9 mouse cellular contexts compared by ENCODE assay signal in genomic region chr14:103898689-103899088, GRCm38 (mm10). TPM values are rescaled to one million over a fixed set of nuclear protein-coding genes. Genes with fewer than 3 reads are reported as not detected.
DNase-seq lines count a peak whose midpoint lies in the region; ATAC-seq and TF ChIP-seq lines count a peak whose summit lies in the region.
"Had no signal": no experiment of that assay in that cellular context is flagged by ENCODE, and none has a peak within 500 bp of the region (broad histone marks: within the 10 kb centered on the region; RNA-seq: fewer than 3 reads in every experiment).

No protein-coding gene starts in this region.

- peak; percentile 5 to 19 for DNase-seq in cerebellum, postnatal 4 days (ENCODE audit: low spot score in 2 of 2)
- no peak for DNase-seq in cerebellum, adult 18-20 months
- peak; percentile 77 for DNase-seq in brain, embryonic 14.5 days (ENCODE audit: low read depth)
- DNase-seq in spleen, postnatal 14 days (ENCODE audit: low spot score in 2 of 2), result no peak

- no peak for ATAC-seq in heart, embryonic 14.5 days (ENCODE audit: insufficient number of reproducible peaks, insufficient read depth, low FRiP score, low read depth)
- no peak for ATAC-seq in limb, embryonic 15.5 days (ENCODE audit: insufficient number of reproducible peaks, low FRiP score, low TSS enrichment, low read depth)
- ATAC-seq in neural tube, embryonic 13.5 days (ENCODE audit: low read depth), result peak; percentile 90
- no peak for ATAC-seq in CD4-positive, CD25-positive, alpha-beta regulatory T cell, adult 4 months

- 39% methylated on average over 9 of the region's 9 CpGs for WGBS in heart, embryonic 14.5 days
- 19% methylated on average over 9 of the region's 9 CpGs for WGBS in limb, embryonic 15.5 days
- 5% methylated on average over 9 of the region's 9 CpGs for WGBS in neural tube, embryonic 13.5 days

- H3K4me2 ChIP-seq in heart, embryonic 14.5 days (ENCODE audit: low read length), result peak overlapping the region; percentile 62
- H3K4me2 ChIP-seq in limb, embryonic 15.5 days, result peak overlapping the region; percentile 41
- peak overlapping the region; percentile 58 for H3K4me2 ChIP-seq in neural tube, embryonic 13.5 days

- no peaks in the 10 kb centered on the region for H3K36me3 ChIP-seq in heart, embryonic 14.5 days (ENCODE audit: control insufficient read depth, insufficient read depth, low read length)
- no peaks in the 10 kb centered on the region for H3K36me3 ChIP-seq in limb, embryonic 15.5 days
- H3K36me3 ChIP-seq in neural tube, embryonic 13.5 days, result no peaks in the 10 kb centered on the region

- H3K4me3 ChIP-seq in heart, embryonic 14.5 days (ENCODE audit: control insufficient read depth in 1 of 2, insufficient read depth in 1 of 2, low read depth in 1 of 2, low read length in 2 of 2), result peak overlapping the region; percentile 28 to 31; a peak in 3 of 4 replicates
- H3K4me3 ChIP-seq in limb, embryonic 15.5 days, result peak overlapping the region; percentile 22
- peak overlapping the region; percentile 28 for H3K4me3 ChIP-seq in neural tube, embryonic 13.5 days

- no peaks in the 10 kb centered on the region for H3K9me3 ChIP-seq in heart, embryonic 14.5 days (ENCODE audit: control insufficient read depth, low read length)
- H3K9me3 ChIP-seq in limb, embryonic 15.5 days, result no peaks in the 10 kb centered on the region
- H3K9me3 ChIP-seq in neural tube, embryonic 13.5 days, result no peaks in the 10 kb centered on the region

- H3K27me3 ChIP-seq in heart, embryonic 14.5 days (ENCODE audit: control insufficient read depth, insufficient read depth, low read length), result no peaks in the 10 kb centered on the region
- no peaks in the 10 kb centered on the region for H3K27me3 ChIP-seq in limb, embryonic 15.5 days
- no peaks in the 10 kb centered on the region for H3K27me3 ChIP-seq in neural tube, embryonic 13.5 days

- H3K4me1 ChIP-seq in heart, embryonic 14.5 days (ENCODE audit: control insufficient read depth in 2 of 2, insufficient read depth in 2 of 2, low read length in 2 of 2), result peaks cover 4% of the 10 kb centered on the region in 2 experiments; a peak in 2 of 4 replicates
- 0 out of 2 replicates have a peak, but pooled peaks cover 6% of the 10 kb centered on the region for H3K4me1 ChIP-seq in limb, embryonic 15.5 days
- peaks cover 16% of the 10 kb centered on the region for H3K4me1 ChIP-seq in neural tube, embryonic 13.5 days (replicated peaks)

- TF ChIP-seq CTCF in brain, embryonic 14.5 days (IDR thresholded peaks at IDR 0.05; ENCODE audit: borderline replicate concordance, extremely low read depth, insufficient read depth, insufficient read length), result no peak

- H3K9ac ChIP-seq in heart, embryonic 14.5 days (ENCODE audit: low read length), result no peak overlapping the region
- no peak overlapping the region for H3K9ac ChIP-seq in limb, embryonic 15.5 days
- peak overlapping the region; percentile 57 for H3K9ac ChIP-seq in neural tube, embryonic 13.5 days

- no peak overlapping the region for H3K27ac ChIP-seq in heart, embryonic 14.5 days (replicated peaks in 1 of 2; ENCODE audit: control insufficient read depth in 1 of 2, insufficient read depth in 1 of 2, low read depth in 2 of 2, low read length in 2 of 2)
- no peak overlapping the region for H3K27ac ChIP-seq in limb, embryonic 15.5 days
- H3K27ac ChIP-seq in neural tube, embryonic 13.5 days (replicated peaks), result peak overlapping the region; percentile 80

- no peak for TF ChIP-seq POLR2A in brain, embryonic 14.5 days (IDR thresholded peaks at IDR 0.05; ENCODE audit: borderline replicate concordance, extremely low read depth, insufficient read depth, insufficient read length, poor library complexity, severe bottlenecking)

RNA-seq across cellular contexts. Expression of gene Ednrb, which starts 54.5 kb away (rescaled TPM):
- polyA plus RNA-seq in brain, embryonic 14.5 days (2012; rRNA removed), result 25.7 and 50.2 TPM in 2 replicates
- 107 and 114 TPM in 2 replicates for polyA plus RNA-seq in heart, embryonic 14.5 days (2014; fragmentation: Nextera tagmentation; extraction: Ambion mirVana)
- 21.6 and 28.1 TPM in 2 replicates for polyA plus RNA-seq in limb, embryonic 15.5 days (2015; fragmentation: Nextera tagmentation; extraction: Ambion mirVana)
- 152 and 160 TPM in 2 replicates for polyA plus RNA-seq in neural tube, embryonic 13.5 days (2015; fragmentation: Nextera tagmentation; extraction: Ambion mirVana)
- under 1 TPM in 1 of 2 experiments, not detected in 1; 0.20 TPM for polyA plus RNA-seq in CD4-positive, CD25-positive, alpha-beta regulatory T cell, adult 4 months (2017; shearing (Covaris generic))
- polyA plus RNA-seq: C2C12 had no signal

Comparison
In these comparisons a context has a peak if more than half of its experiments do, and no peak if none do; other contexts are left out.
1. DNase-seq: peak in cerebellum, postnatal 4 days (2 of 2) and brain, embryonic 14.5 days (single experiment); none in cerebellum, adult 18-20 months (0 of 2) and spleen, postnatal 14 days (0 of 2).
2. RNA of gene Ednrb, which starts 54.5 kb away (polyA plus RNA-seq): 152 to 160 TPM in neural tube, embryonic 13.5 days, 107 to 114 TPM in heart, embryonic 14.5 days, 25.7 to 50.2 TPM in brain, embryonic 14.5 days and 21.6 to 28.1 TPM in limb, embryonic 15.5 days; 0.20 TPM in CD4-positive, CD25-positive, alpha-beta regulatory T cell, adult 4 months; every median in the first group is over 10 times any median in the second.
3. Peak in every context shown above with its lines, with median percentiles within 50 percentile points of each other: H3K4me2 ChIP-seq and H3K4me3 ChIP-seq.